Mouse (Mus musculus): ENCODE results near the gene Chrm1. TPM values are rescaled to one million over a fixed set of nuclear protein-coding genes. Genes with fewer than 3 reads are reported as not detected.
"Not testable (repeated sequence)": the region's sequence is repeated elsewhere in the genome, so short reads cannot be mapped to it uniquely, and the experiment has no call there.

The Chrm1 gene
- polyA plus RNA-seq, 1 experiment from 2014 or later, result 1.2 TPM

DNA sequence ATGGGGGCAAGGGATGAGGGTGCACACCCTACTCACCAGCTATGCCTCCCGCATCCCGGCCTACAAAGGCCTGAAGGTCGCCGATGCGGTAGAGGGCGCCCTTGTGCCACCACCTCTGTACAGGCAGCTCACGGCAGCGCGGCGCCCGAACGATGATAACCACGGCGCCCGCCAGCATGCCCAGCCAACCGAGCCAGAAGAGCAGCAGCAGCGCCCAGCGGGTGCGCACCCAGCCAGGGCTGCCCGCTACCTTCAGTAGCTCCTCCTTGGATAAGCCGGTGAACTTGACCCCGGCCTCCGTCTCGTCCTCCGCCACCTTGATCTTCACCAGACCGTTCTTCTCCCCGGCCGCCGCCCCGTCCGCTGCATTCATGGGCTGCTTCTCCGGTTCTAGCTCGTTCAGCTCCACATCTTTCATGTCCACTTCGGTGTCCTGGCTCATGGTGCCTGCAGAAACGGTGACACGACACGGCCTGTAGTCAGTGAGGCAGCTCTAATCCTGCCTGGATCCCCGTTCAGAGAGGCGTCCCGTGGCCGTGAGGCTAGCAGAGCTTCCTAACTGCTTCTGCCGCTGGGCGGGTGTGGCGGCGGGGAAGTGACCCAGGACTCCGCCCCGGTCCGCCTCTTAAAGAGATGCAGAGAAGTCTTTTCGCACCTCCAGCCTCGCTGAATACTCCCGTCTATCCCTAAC lies 49.9 kb downstream of the Chrm1 start:
- ATAC-seq, result peak; percentile 90
- peaks cover 33% of the 10 kb centered on the region for H3K4me1 ChIP-seq (ENCODE audit: control insufficient read depth, insufficient read depth, low read length)
- H3K36me3 ChIP-seq (ENCODE audit: control insufficient read depth, insufficient read depth, low read length), result peaks cover 16% of the 10 kb centered on the region; the same call in 1 of the 2 replicates
- peak overlapping the region; percentile 91 for H3K4me3 ChIP-seq (ENCODE audit: low read length)
- under 1% methylated on average over 51 of the region's 51 CpGs for WGBS
- H3K4me2 ChIP-seq (ENCODE audit: low read depth, low read length), result peak overlapping the region; percentile 63
- H3K9me3 ChIP-seq (ENCODE audit: control insufficient read depth, low read length), result no peaks in the 10 kb centered on the region
- H3K27me3 ChIP-seq (replicated peaks; ENCODE audit: control insufficient read depth, insufficient read depth, low read length), result no peaks in the 10 kb centered on the region
- H3K27ac ChIP-seq (ENCODE audit: low read length), result peak overlapping the region; percentile 96
- peak overlapping the region; percentile 95 for H3K9ac ChIP-seq (ENCODE audit: low read depth, low read length)

DNA sequence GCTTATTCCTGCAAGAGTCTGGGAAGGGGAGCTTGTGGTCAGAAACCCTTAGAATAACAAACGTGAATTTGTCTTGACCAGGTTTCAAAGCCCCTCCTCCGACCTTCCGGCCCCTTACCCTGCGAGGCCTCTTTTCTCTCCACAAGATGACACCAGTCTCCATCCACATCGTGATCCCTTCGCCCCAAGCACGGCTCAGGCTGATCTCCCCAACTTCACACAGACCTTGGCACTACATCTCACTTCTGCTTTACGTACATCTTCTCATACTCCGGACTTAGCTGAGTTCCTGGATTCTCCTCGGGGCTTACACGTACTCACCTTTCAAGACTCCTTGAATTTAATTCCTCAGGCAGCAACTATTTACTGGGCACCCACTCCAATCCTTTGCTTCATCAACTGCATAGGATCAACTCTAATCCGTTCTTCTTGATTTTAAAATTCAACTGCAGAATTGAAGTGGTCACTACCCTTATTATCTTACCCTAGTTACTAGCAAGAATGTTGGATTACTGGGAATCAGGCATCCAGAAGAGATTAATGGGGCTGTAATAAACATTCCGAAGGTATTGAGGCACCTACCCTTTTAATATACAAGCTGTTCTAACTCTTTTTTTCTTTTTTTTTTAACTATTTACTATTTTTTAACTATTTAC lies 50.5 kb downstream of the Chrm1 start:
- Histone ChIP-seq H3K36me3 (ENCODE audit: control insufficient read depth, insufficient read depth, low read length) (peaks cover 13% of the 10 kb centered on the region; the same call in 1 of the 2 replicates), H3K27me3 (replicated peaks; ENCODE audit: control insufficient read depth, insufficient read depth, low read length) (no peaks in the 10 kb centered on the region), H3K4me1 (ENCODE audit: control insufficient read depth, insufficient read depth, low read length) (peaks cover 33% of the 10 kb centered on the region), H3K27ac (ENCODE audit: low read length) (peak overlapping the region; percentile 96), H3K9ac (ENCODE audit: low read depth, low read length) (peak overlapping the region; percentile 95), H3K4me2 (ENCODE audit: low read depth, low read length) (peak overlapping the region; percentile 63), H3K9me3 (ENCODE audit: control insufficient read depth, low read length) (no peaks in the 10 kb centered on the region), H3K4me3 (ENCODE audit: low read length) (peak overlapping the region; percentile 91)
- peak; percentile 24 for ATAC-seq
- WGBS, result 7% methylated on average over 13 of the region's 13 CpGs

DNA sequence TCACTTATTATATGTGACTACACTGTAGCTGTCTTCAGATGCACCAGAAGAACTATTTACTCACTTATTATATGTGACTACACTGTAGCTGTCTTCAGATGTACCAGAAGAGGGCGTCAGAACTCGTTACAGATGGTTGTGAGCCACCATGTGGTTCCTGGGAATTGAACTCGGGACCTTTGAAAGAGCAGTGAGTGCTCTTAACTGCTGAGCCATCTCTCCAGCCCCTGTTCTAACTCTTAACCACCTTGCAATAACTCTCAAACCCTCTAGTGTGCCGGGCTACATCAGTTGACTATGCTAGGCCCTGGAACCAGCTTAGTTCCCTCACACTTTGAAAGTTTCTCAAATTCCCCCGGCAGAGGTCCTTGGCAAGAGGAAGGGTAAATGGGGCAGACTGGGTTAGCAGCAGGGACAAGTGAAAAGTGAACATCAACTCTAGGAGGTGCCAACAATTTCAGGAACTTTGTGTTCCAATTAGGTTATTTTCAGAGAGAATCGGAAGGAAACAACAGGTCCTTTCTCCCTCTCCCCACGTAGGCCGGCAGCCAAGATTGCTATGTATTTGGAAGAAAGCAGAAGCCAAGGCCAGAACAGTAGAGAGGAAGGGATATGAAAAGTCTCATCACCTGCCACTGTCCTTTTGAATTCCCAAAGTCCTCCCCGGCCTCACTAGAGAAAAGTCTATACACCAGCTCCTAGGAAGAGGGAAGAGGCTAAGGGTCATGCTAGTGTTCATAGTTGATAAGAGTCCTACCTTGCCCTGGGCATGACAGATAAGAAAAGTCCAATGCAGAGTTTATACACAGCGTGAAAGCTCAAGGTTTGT lies 51.3 kb downstream of the Chrm1 start:
- Histone ChIP-seq H3K27me3 (replicated peaks; ENCODE audit: control insufficient read depth, insufficient read depth, low read length) (no peaks in the 10 kb centered on the region), H3K4me1 (ENCODE audit: control insufficient read depth, insufficient read depth, low read length) (peaks cover 30% of the 10 kb centered on the region), H3K4me2 (ENCODE audit: low read depth, low read length) (no peak overlapping the region; the same call in 1 of the 2 replicates), H3K9me3 (ENCODE audit: control insufficient read depth, low read length) (no peaks in the 10 kb centered on the region), H3K4me3 (ENCODE audit: low read length) (no peak overlapping the region), H3K36me3 (ENCODE audit: control insufficient read depth, insufficient read depth, low read length) (0 out of 2 replicates have a peak, but pooled peaks cover 6% of the 10 kb centered on the region), H3K9ac (ENCODE audit: low read depth, low read length) (no peak overlapping the region), H3K27ac (ENCODE audit: low read length) (peak overlapping the region; percentile 77)
- WGBS, result 69% methylated on average over 10 of the region's 10 CpGs
- ATAC-seq, result peak; percentile 37

DNA sequence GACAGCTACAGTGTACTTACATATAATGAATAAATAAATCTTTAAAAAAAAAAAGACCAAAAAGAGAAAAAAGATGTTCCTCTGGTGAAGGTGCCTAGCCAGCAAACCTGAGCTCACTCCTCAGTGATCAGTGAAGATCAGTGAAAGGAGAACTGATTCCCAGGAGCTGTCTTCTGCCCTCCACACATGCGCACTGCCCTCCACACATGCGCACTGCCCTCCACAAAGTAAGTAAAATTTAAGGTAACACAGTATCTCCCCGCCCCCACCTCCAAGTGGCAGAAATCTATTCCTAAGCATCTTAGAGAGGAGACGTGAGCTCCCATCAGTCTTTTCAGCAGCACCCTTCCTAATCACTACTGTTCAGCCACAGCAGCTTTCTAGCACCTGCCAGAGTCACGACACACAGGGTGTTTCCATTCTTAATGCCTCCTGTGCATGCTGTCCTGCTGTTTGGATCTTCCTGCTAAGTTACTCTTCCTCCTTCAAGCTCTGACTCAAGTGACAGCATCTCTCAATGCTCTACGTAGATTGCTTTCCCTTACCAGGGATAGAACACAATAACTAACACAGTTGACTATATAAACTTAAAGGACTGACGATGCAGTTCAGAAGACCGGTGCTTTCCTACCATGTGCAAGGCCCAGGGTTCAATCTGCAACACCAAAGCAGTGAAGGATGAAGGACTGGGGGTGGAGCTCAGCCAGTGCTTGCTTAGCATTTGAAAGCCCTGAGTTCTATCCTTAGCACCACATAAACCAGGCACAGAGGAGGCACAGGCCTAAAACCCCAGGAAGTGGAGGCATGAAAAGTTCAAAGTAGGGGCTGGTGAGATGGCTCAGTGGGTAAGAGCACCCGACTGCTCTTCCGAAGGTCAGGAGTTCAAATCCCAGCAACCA lies 52.5 kb downstream of the Chrm1 start:
- peak overlapping the region; percentile 14 for H3K27ac ChIP-seq (ENCODE audit: low read length)
- H3K4me1 ChIP-seq (ENCODE audit: control insufficient read depth, insufficient read depth, low read length), result peaks cover 18% of the 10 kb centered on the region
- ATAC-seq, result no peak
- H3K4me2 ChIP-seq (ENCODE audit: low read depth, low read length), result no peak overlapping the region
- H3K4me3 ChIP-seq (ENCODE audit: low read length), result no peak overlapping the region
- H3K27me3 ChIP-seq (replicated peaks; ENCODE audit: control insufficient read depth, insufficient read depth, low read length), result no peaks in the 10 kb centered on the region
- no peaks in the 10 kb centered on the region for H3K9me3 ChIP-seq (ENCODE audit: control insufficient read depth, low read length)
- 0 out of 2 replicates have a peak, but pooled peaks cover 6% of the 10 kb centered on the region for H3K36me3 ChIP-seq (ENCODE audit: control insufficient read depth, insufficient read depth, low read length)
- H3K9ac ChIP-seq (ENCODE audit: low read depth, low read length), result no peak overlapping the region
- WGBS, result 77% methylated on average over 10 of the region's 10 CpGs

DNA sequence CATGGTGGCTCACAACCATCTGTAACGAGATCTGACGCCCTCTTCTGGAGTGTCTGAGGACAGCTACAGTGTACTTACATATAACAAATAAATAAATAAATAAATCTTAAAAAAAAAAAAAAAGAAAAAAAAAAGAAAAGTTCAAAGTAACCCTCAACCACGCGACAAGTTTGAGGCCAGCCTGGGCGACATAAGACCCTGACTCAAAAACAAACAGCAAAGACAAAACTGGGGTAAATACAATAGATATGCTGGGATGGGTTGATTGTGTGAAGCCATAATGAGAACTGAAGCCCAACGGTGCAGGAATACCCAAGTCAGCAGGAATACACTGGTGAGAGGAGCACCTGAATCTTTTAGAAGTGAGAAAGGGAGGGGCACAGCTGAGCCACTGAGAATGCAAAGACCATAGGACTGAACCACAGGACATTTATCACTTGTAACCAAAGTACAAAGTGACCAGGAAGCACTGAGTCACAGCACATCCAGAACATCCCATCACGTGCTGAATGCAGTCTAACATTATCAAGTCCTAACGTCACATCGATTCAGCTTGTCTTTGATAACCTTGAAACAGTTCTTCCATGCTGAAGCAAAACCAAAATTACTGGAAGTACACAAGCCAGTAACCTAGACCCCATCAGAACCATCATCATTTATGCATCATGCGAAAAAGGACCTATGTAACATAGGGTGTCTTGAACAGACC lies 53.3 kb downstream of the Chrm1 start:
- Histone ChIP-seq H3K4me3 (ENCODE audit: low read length) (no peak overlapping the region), H3K27ac (ENCODE audit: low read length) (no peak overlapping the region), H3K27me3 (replicated peaks; ENCODE audit: control insufficient read depth, insufficient read depth, low read length) (no peaks in the 10 kb centered on the region), H3K4me1 (ENCODE audit: control insufficient read depth, insufficient read depth, low read length) (peaks cover 13% of the 10 kb centered on the region), H3K9ac (ENCODE audit: low read depth, low read length) (no peak overlapping the region), H3K4me2 (ENCODE audit: low read depth, low read length) (no peak overlapping the region), H3K9me3 (ENCODE audit: control insufficient read depth, low read length) (no peaks in the 10 kb centered on the region), H3K36me3 (ENCODE audit: control insufficient read depth, insufficient read depth, low read length) (0 out of 2 replicates have a peak, but pooled peaks cover 1% of the 10 kb centered on the region)
- 76% methylated on average over 8 of the region's 10 CpGs for WGBS
- no peak for ATAC-seq

DNA sequence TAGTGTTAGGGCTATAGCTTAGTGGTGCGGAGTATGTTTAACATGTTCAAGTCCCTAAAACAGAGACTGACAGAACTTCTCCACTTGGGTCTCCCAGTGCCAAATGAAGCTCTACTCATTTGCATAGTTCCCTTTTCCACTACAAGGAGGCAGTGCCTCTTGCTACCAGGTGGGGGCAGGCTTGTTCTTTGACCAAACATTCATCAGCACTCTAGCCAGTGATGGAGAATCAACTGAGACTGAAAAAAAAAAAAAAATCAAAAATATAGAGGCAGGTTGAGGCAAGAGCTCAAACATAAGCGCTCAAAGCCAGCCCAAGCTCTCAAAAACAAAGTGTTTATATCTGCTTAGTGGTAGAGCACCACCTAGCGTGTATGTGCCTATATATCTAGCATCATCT lies 54.8 kb downstream of the Chrm1 start:
- Histone ChIP-seq H3K4me3 (ENCODE audit: low read length) (no peak overlapping the region), H3K9ac (ENCODE audit: low read depth, low read length) (no peak overlapping the region), H3K9me3 (ENCODE audit: control insufficient read depth, low read length) (no peaks in the 10 kb centered on the region), H3K36me3 (ENCODE audit: control insufficient read depth, insufficient read depth, low read length) (no peaks in the 10 kb centered on the region), H3K4me1 (ENCODE audit: control insufficient read depth, insufficient read depth, low read length) (peaks cover 7% of the 10 kb centered on the region), H3K27ac (ENCODE audit: low read length) (no peak overlapping the region), H3K4me2 (ENCODE audit: low read depth, low read length) (no peak overlapping the region), H3K27me3 (replicated peaks; ENCODE audit: control insufficient read depth, insufficient read depth, low read length) (no peaks in the 10 kb centered on the region)
- WGBS, result 67% methylated on average over 3 of the region's 3 CpGs
- ATAC-seq, result no peak

DNA sequence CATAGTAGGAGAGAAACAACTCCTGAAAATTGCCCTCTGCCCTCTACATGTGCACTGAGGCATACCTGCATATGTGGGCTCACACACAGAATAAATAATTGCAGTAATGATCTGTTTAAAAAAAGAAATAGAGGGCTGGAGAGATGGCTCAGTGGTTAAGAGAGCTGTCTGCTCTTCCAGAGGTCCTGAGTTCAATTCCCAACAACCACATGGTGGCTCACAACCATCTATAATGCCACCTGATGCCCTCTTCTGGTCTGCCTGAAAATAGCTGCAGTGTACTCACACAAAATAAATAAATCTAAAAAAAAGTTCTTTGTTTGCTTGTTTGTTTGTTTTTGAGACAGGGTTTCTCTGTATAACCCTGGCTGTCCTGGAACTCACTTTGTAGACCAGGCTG lies 55.4 kb downstream of the Chrm1 start:
- H3K9ac ChIP-seq (ENCODE audit: low read depth, low read length); H3K9me3 ChIP-seq (ENCODE audit: control insufficient read depth, low read length); H3K27me3 ChIP-seq (replicated peaks; ENCODE audit: control insufficient read depth, insufficient read depth, low read length); H3K36me3 ChIP-seq (ENCODE audit: control insufficient read depth, insufficient read depth, low read length); H3K4me2 ChIP-seq (ENCODE audit: low read depth, low read length); H3K27ac ChIP-seq (ENCODE audit: low read length); H3K4me1 ChIP-seq (ENCODE audit: control insufficient read depth, insufficient read depth, low read length); ATAC-seq; H3K4me3 ChIP-seq (ENCODE audit: low read length): not testable (repeated sequence)

DNA sequence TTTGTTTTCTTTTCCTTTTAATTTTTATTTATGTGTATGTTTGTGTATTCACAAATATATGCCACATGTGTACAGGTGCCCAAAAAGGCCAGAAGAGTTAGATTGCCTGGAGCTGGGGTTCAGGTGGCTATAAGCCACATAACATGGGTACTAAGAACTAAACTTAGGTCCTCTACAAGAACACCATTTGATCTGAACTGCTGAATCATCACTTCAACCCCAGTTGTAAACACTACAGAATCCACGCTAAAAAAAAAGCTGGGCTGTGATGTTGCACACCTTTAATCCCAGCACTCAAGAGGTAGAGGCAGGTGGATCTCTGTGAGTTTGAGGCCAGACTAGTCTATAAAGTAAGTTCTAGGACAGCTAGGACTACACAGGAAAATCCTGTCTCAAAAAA lies 57.8 kb downstream of the Chrm1 start:
- Histone ChIP-seq H3K27ac (ENCODE audit: low read length) (no peak overlapping the region), H3K27me3 (replicated peaks; ENCODE audit: control insufficient read depth, insufficient read depth, low read length) (no peaks in the 10 kb centered on the region), H3K9ac (ENCODE audit: low read depth, low read length) (no peak overlapping the region), H3K9me3 (ENCODE audit: control insufficient read depth, low read length) (no peaks in the 10 kb centered on the region), H3K4me2 (ENCODE audit: low read depth, low read length) (no peak overlapping the region), H3K36me3 (ENCODE audit: control insufficient read depth, insufficient read depth, low read length) (peaks cover 3% of the 10 kb centered on the region; the same call in 1 of the 2 replicates), H3K4me1 (ENCODE audit: control insufficient read depth, insufficient read depth, low read length) (peaks cover 13% of the 10 kb centered on the region), H3K4me3 (ENCODE audit: low read length) (no peak overlapping the region)
- ATAC-seq, result no peak
- WGBS, result 66% methylated on average over 1 of the region's 1 CpGs

All from intestine, embryonic 16.5 days (tissue).